Mouse (Mus musculus): ENCODE measurements around the gene Bysl.

DNA sequence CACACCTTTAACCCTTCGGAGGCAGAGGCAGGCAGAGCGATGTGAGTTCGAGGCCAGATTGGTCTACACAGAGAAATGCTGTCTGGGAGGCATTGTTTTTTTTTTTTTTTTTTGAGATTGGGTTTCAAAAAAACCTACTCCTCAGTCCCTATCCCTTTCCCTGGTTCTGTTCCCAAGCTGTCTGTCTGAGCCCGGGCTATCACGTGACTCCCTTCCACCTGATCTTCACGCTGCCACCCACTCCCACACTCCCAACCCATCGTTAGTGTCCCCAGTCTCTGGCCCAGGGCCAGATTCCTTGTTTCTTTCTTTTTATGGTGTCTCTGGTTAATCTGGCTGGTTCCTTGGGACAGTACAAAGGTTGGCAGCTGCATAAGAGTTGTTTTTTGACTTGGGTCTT lies 60.2 kb downstream of the Bysl start:
- no peak for TF ChIP-seq CTCF (IDR thresholded peaks at IDR 0.05)
- no peak for TF ChIP-seq EP300 (IDR thresholded peaks at IDR 0.05; ENCODE audit: insufficient read depth, low read depth, low read length)
- TF ChIP-seq POLR2A (IDR thresholded peaks at IDR 0.05; ENCODE audit: insufficient read depth, low read depth, low read length), result no peak
